Mouse (Mus musculus) limb, embryonic 14.5 days (tissue): Measurements from ENCODE around the gene Ptch2. TPM values are rescaled to one million over a fixed set of nuclear protein-coding genes. Genes with fewer than 3 reads are reported as not detected.
A peak's percentile ranks its signal among the peaks of the same experiment; 100 is the strongest.

Experiments
- ATAC-seq: fragments of 200-750 bp; cut with Nextera tagmentation; 2 replicates; pipeline ENCODE4 v1.8.0; 2017; ENCODE audit warnings: low read depth, moderate number of reproducible peaks, moderate TSS enrichment; ENCODE audit not compliant: low FRiP score
- DNase-seq: peaks from one replicate; pipeline ENCODE4 v3.0.0-alpha.2; 2015; ENCODE audit warnings: low spot score
- H3K27ac ChIP-seq: fragments of 300-500 bp; sonication (generic); replicated peaks from 2 replicates; pipeline ENCODE4 v1.5.1; 2014; ENCODE audit warnings: low read depth, mild to moderate bottlenecking, low read length, moderate library complexity, mixed read lengths
- H3K27me3 ChIP-seq: fragments of 300-500 bp; sonication (generic); 2 replicates; pipeline ENCODE4 v1.6.1; 2014; ENCODE audit warnings: low read length, mixed read lengths; ENCODE audit not compliant: control insufficient read depth, insufficient read depth
- H3K36me3 ChIP-seq: fragments of 300-500 bp; sonication (generic); 2 replicates; pipeline ENCODE4 v1.6.1; 2014; ENCODE audit warnings: mild to moderate bottlenecking, low read length, moderate library complexity, mixed read lengths; ENCODE audit not compliant: control insufficient read depth, insufficient read depth
- H3K4me1 ChIP-seq: fragments of 300-500 bp; sonication (generic); 2 replicates; pipeline ENCODE4 v1.6.1; 2014; ENCODE audit warnings: antibody characterized with exemption, low read length, mixed read lengths; ENCODE audit not compliant: control insufficient read depth, insufficient read depth
- H3K4me2 ChIP-seq: fragments of 300-500 bp; sonication (generic); replicated peaks from 2 replicates; pipeline ENCODE4 v1.6.1; 2014; ENCODE audit warnings: low read depth, mild to moderate bottlenecking, low read length, moderate library complexity; ENCODE audit not compliant: severe bottlenecking
- H3K4me3 ChIP-seq: fragments of 300-500 bp; sonication (generic); replicated peaks from 2 replicates; pipeline ENCODE4 v1.5.1; 2014; ENCODE audit warnings: low read length
- H3K9ac ChIP-seq: fragments of 300-500 bp; sonication (generic); 2 replicates; pipeline ENCODE4 v1.6.1; 2014; ENCODE audit warnings: mild to moderate bottlenecking, low read depth, low read length, moderate library complexity; ENCODE audit not compliant: severe bottlenecking
- H3K9me3 ChIP-seq: fragments of 300-500 bp; sonication (generic); 2 replicates; pipeline ENCODE4 v1.6.1; 2016; ENCODE audit warnings: low read length; ENCODE audit not compliant: control insufficient read depth
- POLR2A ChIP-seq: fragments of 200-500 bp; IDR thresholded peaks from 2 replicates; pipeline ENCODE4 v1.8.0; 2012; ENCODE audit warnings: inconsistent platforms, mild to moderate bottlenecking, moderate library complexity, borderline replicate concordance; ENCODE audit not compliant: insufficient read depth, insufficient read length; ENCODE audit errors: extremely low read depth
- whole genome bisulfite sequencing: fragments of 180-500 bp; shearing (Covaris S2); extraction: QIAGEN DNeasy Blood & Tissue Kit; methylation state at CpG from one replicate; pipeline ENCODE4 v1.1.7; 2014; 5-methylcytosine and 5-hydroxymethylcytosine counted together
- polyA plus RNA-seq, 2 experiments: library from polyadenylated mRNA; depleted of rRNA in 1 of 2; stranded (reverse) in 1 of 2; unstranded in 1 of 2; fragments of >200 nt; fragmentation: Nextera tagmentation in 1 of 2; extraction: Ambion mirVana in 1 of 2; gene quantifications; 2 replicates each; pipeline versions ENCODE4 v1.2.1 to v1.2.3; 2012 to 2014

The Ptch2 gene
- polyA plus RNA-seq (2012; rRNA removed) (24.0 and 37.5 TPM in 2 replicates), polyA plus RNA-seq (2014; fragmentation: Nextera tagmentation; extraction: Ambion mirVana) (11.2 and 11.4 TPM in 2 replicates)

DNA sequence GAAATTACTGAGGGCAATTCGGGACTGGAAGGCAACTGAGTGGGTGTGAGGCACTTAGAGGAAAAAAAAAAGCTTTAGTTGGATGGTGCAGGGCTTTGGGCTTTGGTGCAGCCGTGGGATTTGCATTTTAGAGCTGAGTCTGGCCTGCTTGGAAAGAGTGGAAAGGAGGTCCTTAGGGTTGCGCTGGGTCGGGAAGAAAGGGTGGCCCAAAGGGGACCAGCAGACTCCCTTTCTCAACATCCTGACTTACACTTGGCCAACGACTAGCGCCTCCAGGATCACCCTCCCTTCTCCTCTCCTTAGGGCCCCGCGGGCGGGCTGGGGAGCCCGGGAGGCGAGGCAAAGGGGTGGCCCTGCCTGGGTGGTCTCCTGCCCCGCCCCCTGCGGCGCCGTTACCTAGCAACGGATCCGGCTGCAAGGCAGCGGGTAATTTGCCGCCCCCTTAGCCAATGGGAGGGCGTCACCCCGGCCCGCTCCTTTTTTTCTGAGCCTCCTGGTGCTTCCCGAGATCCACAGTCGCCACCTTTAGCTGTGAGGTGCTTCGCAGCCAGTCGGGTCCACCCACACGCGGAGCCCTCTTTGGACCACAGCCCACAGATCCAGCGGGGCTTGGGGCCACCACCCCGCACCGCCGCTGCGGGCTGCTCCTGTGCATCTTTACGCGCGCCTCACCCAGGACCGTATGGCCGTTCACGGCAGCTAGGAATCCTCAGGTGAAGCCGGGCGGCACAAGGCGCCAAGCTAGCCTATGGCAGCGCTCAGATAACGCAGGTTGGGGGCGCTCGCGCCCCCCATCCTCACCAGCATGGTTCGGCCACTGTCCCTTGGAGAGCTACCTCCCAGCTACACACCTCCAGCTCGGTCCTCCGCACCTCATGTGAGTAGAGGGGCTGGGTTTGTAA is at the start of gene Ptch2:
Ptch2 (plus strand) TSS at position 525 of the 902 bp plus-strand sequence.
- ATAC-seq, result peak; percentile 87
- Histone ChIP-seq H3K9me3 (no peaks in the 10 kb centered on the region), H3K4me1 (peaks cover 29% of the 10 kb centered on the region), H3K36me3 (no peaks in the 10 kb centered on the region), H3K9ac (peak within 1 kb of the TSS; percentile 58), H3K27me3 (no peaks in the 10 kb centered on the region), H3K27ac (peak within 1 kb of the TSS; percentile 72), H3K4me3 (peak within 1 kb of the TSS; percentile 66), H3K4me2 (peak within 1 kb of the TSS; percentile 77)
- no peak for TF ChIP-seq POLR2A
- WGBS, result 3% methylated on average over 45 of the region's 50 CpGs
- peak; percentile 73 for DNase-seq

- ATAC-seq (0 out of 2 replicates have a peak, but pooled peaks have one; percentile 51), DNase-seq (peak; percentile 64)
- H3K4me3 ChIP-seq, result no peak overlapping the region
- H3K36me3 ChIP-seq, result peaks cover 20% of the 10 kb centered on the region
- no peak overlapping the region for H3K9ac ChIP-seq
- WGBS, result 78% methylated on average over 3 of the region's 3 CpGs
- H3K4me1 ChIP-seq, result no peaks in the 10 kb centered on the region
- no peak overlapping the region for H3K27ac ChIP-seq
- no peak for TF ChIP-seq POLR2A
- H3K4me2 ChIP-seq, result no peak overlapping the region
- H3K9me3 ChIP-seq, result no peaks in the 10 kb centered on the region
- H3K27me3 ChIP-seq, result no peaks in the 10 kb centered on the region
Measured at GRCm38 (mm10) chr4:117048836-117049235, 47.0 kb upstream of the Ptch2 start.

DNA sequence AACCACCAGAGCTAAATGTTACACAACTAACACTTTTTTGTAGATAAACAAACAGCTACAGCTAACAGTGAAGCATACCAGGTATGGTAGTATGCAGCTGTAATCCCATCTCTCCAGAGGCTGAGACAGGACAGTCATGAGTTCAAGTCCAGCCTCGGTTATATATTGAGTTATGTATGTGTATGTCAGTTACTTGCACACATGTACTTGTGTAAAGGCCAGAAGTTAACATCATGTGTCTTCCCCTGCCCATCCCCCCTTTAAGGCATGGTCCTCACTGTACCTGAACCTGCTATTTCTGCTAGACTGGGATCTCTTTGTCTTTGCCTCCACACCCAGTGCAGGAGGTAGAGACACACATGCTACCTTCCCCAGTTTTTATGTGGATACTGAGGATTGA is 46.4 kb upstream of the Ptch2 start:
- no peak for ATAC-seq
- Histone ChIP-seq H3K27me3 (no peaks in the 10 kb centered on the region), H3K9me3 (no peaks in the 10 kb centered on the region), H3K9ac (no peak overlapping the region), H3K4me3 (no peak overlapping the region), H3K27ac (no peak overlapping the region), H3K4me1 (no peaks in the 10 kb centered on the region), H3K36me3 (peaks cover 20% of the 10 kb centered on the region), H3K4me2 (no peak overlapping the region)
- TF ChIP-seq POLR2A, result no peak
- 92% methylated on average over 1 of the region's 1 CpGs for WGBS
- no peak for DNase-seq

GRCm38 (mm10) chr4:117052626-117053025 is 43.2 kb upstream of the Ptch2 start:
- Histone ChIP-seq H3K4me3 (no peak overlapping the region), H3K27ac (no peak overlapping the region), H3K36me3 (peaks cover 14% of the 10 kb centered on the region), H3K9me3 (no peaks in the 10 kb centered on the region), H3K9ac (no peak overlapping the region), H3K27me3 (no peaks in the 10 kb centered on the region), H3K4me1 (no peaks in the 10 kb centered on the region), H3K4me2 (no peak overlapping the region)
- DNase-seq (peak; percentile 15), ATAC-seq (peak; percentile 71; the same call in 1 of the 2 replicates)
- no peak for TF ChIP-seq POLR2A
- WGBS, result 68% methylated on average over 4 of the region's 4 CpGs

DNA sequence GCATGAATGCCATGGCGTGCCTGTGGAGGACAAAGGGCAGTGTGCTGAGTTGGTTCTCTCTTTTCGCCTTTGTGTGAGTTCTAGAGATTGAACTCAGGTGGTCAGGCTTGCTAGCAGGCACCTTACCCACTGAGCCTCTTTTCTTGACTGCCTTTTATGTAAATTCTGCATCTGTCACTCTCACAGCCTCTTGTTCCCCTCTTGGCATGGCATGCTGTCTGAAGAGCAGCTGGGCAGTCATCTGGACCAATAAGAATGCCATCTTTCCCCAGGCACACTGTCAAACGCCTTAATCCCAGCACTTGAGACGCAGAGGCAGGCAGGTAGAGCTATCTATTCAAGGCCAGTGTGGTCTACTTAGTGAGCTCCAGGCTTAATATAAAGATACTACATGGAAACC is 41.9 kb upstream of the Ptch2 start:
- 88% methylated on average over 4 of the region's 4 CpGs for WGBS
- no peak overlapping the region for H3K9ac ChIP-seq
- peaks cover 12% of the 10 kb centered on the region; the same call in 1 of the 2 replicates for H3K36me3 ChIP-seq
- no peak overlapping the region for H3K4me2 ChIP-seq
- H3K4me1 ChIP-seq, result no peaks in the 10 kb centered on the region
- no peak overlapping the region for H3K27ac ChIP-seq
- H3K4me3 ChIP-seq, result no peak overlapping the region
- no peak for TF ChIP-seq POLR2A
- DNase-seq, result no peak
- no peaks in the 10 kb centered on the region for H3K27me3 ChIP-seq
- no peaks in the 10 kb centered on the region for H3K9me3 ChIP-seq
- no peak for ATAC-seq
